Mouse (Mus musculus): ENCODE data around the gene St7. TPM values are rescaled to one million over a fixed set of nuclear protein-coding genes. Genes with fewer than 3 reads are reported as not detected.

St7 gene
- polyA plus RNA-seq, 1 experiment from 2014 or later = 13.8 TPM

- Histone ChIP-seq H3K27me3 (replicated peaks) (no peaks in the 10 kb centered on the region), H3K9me3 (replicated peaks) (no peaks in the 10 kb centered on the region), H3K9ac (no peak overlapping the region), H3K27ac (no peak overlapping the region), H3K4me2 (no peak overlapping the region), H3K4me3 (no peak overlapping the region), H3K36me3 (peaks cover 3% of the 10 kb centered on the region; the same call in 1 of the 2 replicates), H3K4me1 (peaks cover 26% of the 10 kb centered on the region)
- 56% methylated on average over 2 of the region's 2 CpGs for WGBS (ENCODE audit: insufficient replicate concordance)
- no peak for ATAC-seq
These were observed 249.2 kb downstream of the St7 start for GRCm38 (mm10) chr6:17941916-17942315.

GRCm38 (mm10) chr6:17942344-17942743, 249.6 kb downstream of the St7 start:
- 34% methylated on average over 7 of the region's 7 CpGs for WGBS (ENCODE audit: insufficient replicate concordance)
- no peak overlapping the region for H3K27ac ChIP-seq
- no peak overlapping the region for H3K4me3 ChIP-seq
- H3K27me3 ChIP-seq (replicated peaks) = no peaks in the 10 kb centered on the region
- no peaks in the 10 kb centered on the region for H3K9me3 ChIP-seq (replicated peaks)
- ATAC-seq = 0 out of 2 replicates have a peak, but pooled peaks have one; percentile 25
- H3K4me2 ChIP-seq = no peak overlapping the region
- no peak overlapping the region for H3K9ac ChIP-seq
- H3K36me3 ChIP-seq = peaks cover 3% of the 10 kb centered on the region; the same call in 1 of the 2 replicates
- H3K4me1 ChIP-seq = peaks cover 29% of the 10 kb centered on the region

GRCm38 (mm10) chr6:17943877-17944617, 251.3 kb downstream of the St7 start:
- Histone ChIP-seq H3K4me2 (no peak overlapping the region), H3K27ac (no peak overlapping the region), H3K4me3 (no peak overlapping the region), H3K27me3 (replicated peaks) (no peaks in the 10 kb centered on the region), H3K4me1 (peaks cover 21% of the 10 kb centered on the region), H3K9me3 (replicated peaks) (no peaks in the 10 kb centered on the region), H3K9ac (no peak overlapping the region), H3K36me3 (peaks cover 3% of the 10 kb centered on the region; the same call in 1 of the 2 replicates)
- WGBS (ENCODE audit: insufficient replicate concordance) = 69% methylated on average over 9 of the region's 9 CpGs
- ATAC-seq = no peak

GRCm38 (mm10) chr6:17946456-17946855, 253.7 kb downstream of the St7 start:
- Histone ChIP-seq H3K36me3 (peaks cover 3% of the 10 kb centered on the region; the same call in 1 of the 2 replicates), H3K9me3 (replicated peaks) (no peaks in the 10 kb centered on the region), H3K4me2 (no peak overlapping the region), H3K4me1 (peaks cover 20% of the 10 kb centered on the region), H3K27me3 (replicated peaks) (no peaks in the 10 kb centered on the region), H3K9ac (no peak overlapping the region), H3K27ac (no peak overlapping the region), H3K4me3 (no peak overlapping the region)
- 37% methylated on average over 5 of the region's 5 CpGs for WGBS (ENCODE audit: insufficient replicate concordance)
- ATAC-seq = no peak

GRCm38 (mm10) chr6:17947130-17947831, 254.5 kb downstream of the St7 start:
- no peak overlapping the region for H3K9ac ChIP-seq
- no peak overlapping the region for H3K4me3 ChIP-seq
- peaks cover 12% of the 10 kb centered on the region for H3K4me1 ChIP-seq
- WGBS (ENCODE audit: insufficient replicate concordance) = 16% methylated on average over 11 of the region's 11 CpGs
- H3K27me3 ChIP-seq (replicated peaks) = no peaks in the 10 kb centered on the region
- H3K27ac ChIP-seq = no peak overlapping the region
- no peak overlapping the region for H3K4me2 ChIP-seq
- peaks cover 3% of the 10 kb centered on the region; the same call in 1 of the 2 replicates for H3K36me3 ChIP-seq
- H3K9me3 ChIP-seq (replicated peaks) = no peaks in the 10 kb centered on the region
- peak; percentile 46; the same call in 1 of the 2 replicates for ATAC-seq

- no peak for ATAC-seq
- H3K9ac ChIP-seq = no peak overlapping the region
- H3K27me3 ChIP-seq (replicated peaks) = no peaks in the 10 kb centered on the region
- no peaks in the 10 kb centered on the region for H3K9me3 ChIP-seq (replicated peaks)
- peaks cover 10% of the 10 kb centered on the region for H3K4me1 ChIP-seq
- no peak overlapping the region for H3K27ac ChIP-seq
- 71% methylated on average over 5 of the region's 5 CpGs for WGBS (ENCODE audit: insufficient replicate concordance)
- no peak overlapping the region for H3K4me2 ChIP-seq
- H3K36me3 ChIP-seq = no peaks in the 10 kb centered on the region
- no peak overlapping the region for H3K4me3 ChIP-seq
These were observed 256.4 kb downstream of the St7 start for GRCm38 (mm10) chr6:17949103-17949502.

- no peak overlapping the region for H3K4me2 ChIP-seq
- H3K4me3 ChIP-seq = no peak overlapping the region
- no peak for ATAC-seq
- peaks cover 10% of the 10 kb centered on the region for H3K4me1 ChIP-seq
- H3K36me3 ChIP-seq = no peaks in the 10 kb centered on the region
- WGBS (ENCODE audit: insufficient replicate concordance) = 74% methylated on average over 8 of the region's 8 CpGs
- no peak overlapping the region for H3K27ac ChIP-seq
- no peak overlapping the region for H3K9ac ChIP-seq
- no peaks in the 10 kb centered on the region for H3K9me3 ChIP-seq (replicated peaks)
- no peaks in the 10 kb centered on the region for H3K27me3 ChIP-seq (replicated peaks)
These were observed 259.0 kb downstream of the St7 start for GRCm38 (mm10) chr6:17951779-17952178.

GRCm38 (mm10) chr6:17963455-17963854, 270.7 kb downstream of the St7 start:
- 61% methylated on average over 3 of the region's 3 CpGs for WGBS (ENCODE audit: insufficient replicate concordance)
- H3K4me1 ChIP-seq = no peaks in the 10 kb centered on the region
- no peak overlapping the region for H3K9ac ChIP-seq
- H3K27me3 ChIP-seq (replicated peaks) = no peaks in the 10 kb centered on the region
- no peaks in the 10 kb centered on the region for H3K9me3 ChIP-seq (replicated peaks)
- H3K36me3 ChIP-seq = no peaks in the 10 kb centered on the region
- no peak for ATAC-seq
- H3K4me2 ChIP-seq = no peak overlapping the region
- no peak overlapping the region for H3K27ac ChIP-seq
- H3K4me3 ChIP-seq = no peak overlapping the region

GRCm38 (mm10) chr6:17968467-17969144, 275.9 kb downstream of the St7 start:
- Histone ChIP-seq H3K27me3 (replicated peaks) (no peaks in the 10 kb centered on the region), H3K9ac (no peak overlapping the region), H3K4me1 (no peaks in the 10 kb centered on the region), H3K36me3 (no peaks in the 10 kb centered on the region), H3K4me2 (no peak overlapping the region), H3K9me3 (replicated peaks) (no peaks in the 10 kb centered on the region), H3K4me3 (no peak overlapping the region), H3K27ac (no peak overlapping the region)
- 58% methylated on average over 1 of the region's 1 CpGs for WGBS (ENCODE audit: insufficient replicate concordance)
- no peak for ATAC-seq

GRCm38 (mm10) chr6:17969815-17970214, 277.1 kb downstream of the St7 start:
- ATAC-seq = no peak
- Histone ChIP-seq H3K27me3 (replicated peaks) (no peaks in the 10 kb centered on the region), H3K9me3 (replicated peaks) (no peaks in the 10 kb centered on the region), H3K27ac (no peak overlapping the region), H3K9ac (no peak overlapping the region), H3K4me3 (no peak overlapping the region), H3K36me3 (no peaks in the 10 kb centered on the region), H3K4me2 (no peak overlapping the region), H3K4me1 (no peaks in the 10 kb centered on the region)
- 27% methylated on average over 1 of the region's 1 CpGs for WGBS (ENCODE audit: insufficient replicate concordance)

- Histone ChIP-seq H3K9ac (no peak overlapping the region), H3K4me1 (no peaks in the 10 kb centered on the region), H3K27ac (no peak overlapping the region), H3K4me2 (no peak overlapping the region), H3K27me3 (replicated peaks) (no peaks in the 10 kb centered on the region), H3K9me3 (replicated peaks) (no peaks in the 10 kb centered on the region), H3K36me3 (no peaks in the 10 kb centered on the region), H3K4me3 (no peak overlapping the region)
- ATAC-seq = no peak
These were observed 278.7 kb downstream of the St7 start for GRCm38 (mm10) chr6:17971393-17971792.

- H3K36me3 ChIP-seq = no peaks in the 10 kb centered on the region
- H3K27ac ChIP-seq = no peak overlapping the region
- H3K9me3 ChIP-seq (replicated peaks) = no peaks in the 10 kb centered on the region
- H3K4me2 ChIP-seq = no peak overlapping the region
- H3K4me1 ChIP-seq = no peaks in the 10 kb centered on the region
- no peak for ATAC-seq
- H3K4me3 ChIP-seq = no peak overlapping the region
- 77% methylated on average over 3 of the region's 3 CpGs for WGBS (ENCODE audit: insufficient replicate concordance)
- H3K27me3 ChIP-seq (replicated peaks) = no peaks in the 10 kb centered on the region
- no peak overlapping the region for H3K9ac ChIP-seq
These were observed 281.7 kb downstream of the St7 start for GRCm38 (mm10) chr6:17974416-17974815.
